Mouse (Mus musculus) cerebellum, adult 9-10 months (tissue): Measurements from ENCODE around the gene Rnf187.

Experiments
- DNase-seq: peaks from one replicate; pipeline ENCODE4 v3.0.0; 2022

Rnf187 gene

GRCm38 (mm10) chr11:58947306-58947705 is 8.6 kb upstream of the Rnf187 start:
- peak; percentile 62 for DNase-seq

GRCm38 (mm10) chr11:58944136-58944535 is 5.4 kb upstream of the Rnf187 start:
- no peak for DNase-seq

- DNase-seq, result no peak
Observed at GRCm38 (mm10) chr11:58939088-58939439, 348 bp upstream of the Rnf187 start.

- peak; percentile 61 for DNase-seq
Observed at GRCm38 (mm10) chr11:58937909-58938308, 807 bp downstream of the Rnf187 start.

GRCm38 (mm10) chr11:58931576-58931975 is 7.1 kb downstream of the Rnf187 start:
- DNase-seq, result no peak

- no peak for DNase-seq
Observed at GRCm38 (mm10) chr11:58930254-58930653, 8.5 kb downstream of the Rnf187 start.

GRCm38 (mm10) chr11:58929641-58930040 is 9.1 kb downstream of the Rnf187 start:
- DNase-seq, result no peak

DNA sequence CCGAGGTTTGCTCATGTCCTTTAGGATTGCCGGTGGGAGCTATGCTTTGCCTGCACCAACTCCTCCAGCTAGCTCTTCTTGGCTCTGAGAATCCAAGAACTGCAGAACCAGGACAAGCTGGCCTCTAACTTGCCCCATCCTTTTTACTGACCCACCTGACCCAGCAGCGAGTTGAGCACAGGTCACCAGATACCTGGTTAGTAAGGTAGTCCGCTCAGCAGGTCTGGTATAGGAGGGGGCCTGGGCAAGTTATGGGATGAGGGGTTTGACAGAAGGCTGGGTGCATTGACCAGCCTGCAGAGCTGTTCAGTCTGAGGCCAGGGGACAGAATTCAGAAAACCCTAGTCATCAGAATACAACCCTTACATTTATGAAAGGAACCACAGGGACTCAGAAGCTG is 9.7 kb downstream of the Rnf187 start:
- no peak for DNase-seq

DNA sequence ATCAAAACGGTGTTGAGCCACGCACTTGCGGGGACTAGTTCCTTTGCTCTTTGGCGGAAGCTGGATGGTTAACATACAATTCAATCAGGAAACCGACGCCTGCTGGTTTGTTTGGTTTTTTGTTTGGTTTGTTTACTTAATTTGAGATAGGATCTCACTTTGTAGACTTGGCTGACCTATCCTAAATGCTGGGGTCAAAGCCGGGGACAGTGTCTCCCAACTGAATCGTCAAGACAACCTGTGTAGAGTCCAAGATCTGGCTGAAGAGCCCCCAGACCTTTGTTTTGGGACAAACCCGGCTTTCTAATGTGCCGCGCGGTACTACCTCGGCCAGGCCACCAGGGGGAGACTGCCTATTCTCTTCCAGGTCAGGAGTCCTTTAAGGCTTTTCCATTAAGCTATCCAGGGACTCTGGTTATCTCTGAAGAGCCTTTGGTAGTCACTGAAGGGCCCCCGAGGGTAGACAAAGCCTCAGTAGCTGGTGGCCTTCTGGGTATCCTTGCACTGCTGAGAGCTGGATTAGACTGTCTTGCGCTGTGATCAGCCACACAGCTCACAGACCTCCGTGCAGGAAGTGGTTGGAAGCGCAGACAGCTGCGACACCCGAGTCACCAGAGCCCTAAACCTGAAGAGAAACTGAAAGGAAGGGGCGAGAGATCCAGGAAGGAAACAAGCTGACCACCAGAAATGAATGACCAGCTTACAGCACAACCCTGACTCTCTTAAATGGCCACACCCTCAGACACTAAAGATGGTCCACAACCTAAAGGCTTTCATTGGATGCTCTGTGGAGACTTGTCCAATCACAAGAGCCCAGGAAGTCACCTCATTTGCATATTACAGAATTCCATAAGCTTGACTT is 10.7 kb downstream of the Rnf187 start:
- DNase-seq, result peak; percentile 72

- no peak for DNase-seq
Observed at GRCm38 (mm10) chr11:58927053-58927452, 11.7 kb downstream of the Rnf187 start.

DNA sequence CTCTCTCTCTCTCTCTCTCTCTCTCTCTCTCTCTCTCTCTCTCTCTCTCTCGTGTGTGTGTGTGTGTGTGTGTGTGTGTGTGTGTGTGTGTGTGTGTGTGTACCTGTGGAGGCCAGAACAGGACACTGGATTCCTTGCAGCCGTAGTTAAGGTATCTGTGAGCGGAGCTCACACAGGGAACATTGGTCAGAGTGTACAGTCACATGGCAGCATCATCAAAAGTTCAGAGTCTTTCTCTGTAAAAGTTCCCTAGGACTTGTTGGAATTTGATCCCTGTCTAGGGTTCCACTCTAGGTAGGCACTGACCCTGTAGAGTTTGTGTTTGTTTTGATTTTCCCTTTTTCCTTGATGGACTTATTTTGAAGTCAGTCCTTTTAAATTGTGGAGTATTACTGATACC is 12.1 kb downstream of the Rnf187 start:
- no peak for DNase-seq

GRCm38 (mm10) chr11:58922420-58922819 is 16.3 kb downstream of the Rnf187 start:
- DNase-seq, result no peak

DNA sequence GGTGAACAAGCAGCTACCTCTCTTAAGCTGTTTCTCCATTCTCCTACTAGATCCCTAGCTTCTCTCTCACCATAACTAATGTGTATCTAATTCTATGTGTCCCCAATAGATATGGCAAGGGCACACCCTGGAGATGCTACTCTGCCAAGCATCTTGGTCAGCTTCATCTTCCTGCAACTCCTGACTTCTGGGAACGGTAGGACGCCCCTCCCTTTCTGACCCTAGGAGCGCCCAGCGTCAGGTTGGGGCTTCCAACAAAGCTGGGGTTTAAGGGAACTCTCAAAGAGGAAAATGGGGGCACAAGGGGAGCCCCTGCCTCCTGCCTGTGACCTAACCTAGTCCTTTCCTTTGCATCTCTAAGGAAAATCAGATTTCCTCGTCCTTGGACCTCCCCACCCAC is 20.0 kb downstream of the Rnf187 start:
- DNase-seq, result no peak

GRCm38 (mm10) chr11:58917745-58918366 is 20.9 kb downstream of the Rnf187 start, which contains the start of gene Btnl10:
TSS of gene Btnl10 (plus strand) at chr11:58917908.
- DNase-seq, result no peak

- DNase-seq, result no peak
Observed at GRCm38 (mm10) chr11:58916879-58917744, 21.6 kb downstream of the Rnf187 start.

DNA sequence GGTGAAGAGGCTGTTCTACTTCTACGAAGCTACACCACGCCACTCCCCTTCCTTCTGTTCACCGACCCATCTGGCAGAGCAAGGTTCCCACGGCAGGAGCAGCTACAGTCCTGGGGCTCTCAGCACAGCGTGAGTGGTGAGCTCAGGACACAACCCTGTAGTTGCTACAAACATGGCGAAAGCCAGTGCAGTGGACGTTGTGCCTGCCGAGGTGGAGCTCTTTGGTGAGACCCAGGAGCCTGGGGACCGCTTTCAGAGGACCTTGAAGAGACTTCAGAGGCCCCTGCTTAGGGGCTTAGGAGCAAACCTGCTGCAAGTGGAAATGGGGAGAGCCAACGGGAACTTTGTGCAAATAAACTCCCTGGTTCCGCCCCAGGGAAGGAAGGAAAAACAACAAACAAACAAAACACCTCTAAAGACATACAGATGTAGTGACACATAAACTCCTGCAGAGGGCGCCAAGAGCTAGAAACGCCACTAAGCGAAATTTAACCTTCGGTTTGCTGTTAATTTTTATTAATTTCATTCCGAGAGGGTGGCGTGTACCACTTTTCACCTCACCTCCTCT is 24.2 kb downstream of the Rnf187 start:
- DNase-seq, result no peak

- no peak for DNase-seq
Observed at GRCm38 (mm10) chr11:58913776-58914175, 24.9 kb downstream of the Rnf187 start.

DNA sequence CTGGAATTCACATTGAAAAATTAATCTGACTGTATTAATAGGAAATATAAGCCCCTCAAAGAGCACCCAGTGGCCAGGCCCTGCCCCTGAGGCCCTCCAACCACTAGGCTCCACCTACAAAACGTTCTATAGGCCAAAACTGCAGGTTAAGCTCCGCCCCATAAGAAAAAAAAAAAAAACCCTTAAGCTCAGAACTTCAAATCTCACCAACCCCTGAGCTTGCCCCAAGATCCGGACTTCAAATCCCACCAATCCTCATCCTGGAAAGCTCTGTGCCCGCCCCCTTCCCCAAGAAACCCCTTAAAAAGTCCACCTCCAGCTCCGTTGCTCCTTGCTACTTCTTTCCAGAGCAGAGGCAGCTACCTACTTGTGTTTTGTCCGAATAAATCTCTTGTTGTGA is 33.9 kb downstream of the Rnf187 start:
- DNase-seq, result peak; percentile 46

GRCm38 (mm10) chr11:58904410-58904718 is 34.4 kb downstream of the Rnf187 start:
- no peak for DNase-seq

DNA sequence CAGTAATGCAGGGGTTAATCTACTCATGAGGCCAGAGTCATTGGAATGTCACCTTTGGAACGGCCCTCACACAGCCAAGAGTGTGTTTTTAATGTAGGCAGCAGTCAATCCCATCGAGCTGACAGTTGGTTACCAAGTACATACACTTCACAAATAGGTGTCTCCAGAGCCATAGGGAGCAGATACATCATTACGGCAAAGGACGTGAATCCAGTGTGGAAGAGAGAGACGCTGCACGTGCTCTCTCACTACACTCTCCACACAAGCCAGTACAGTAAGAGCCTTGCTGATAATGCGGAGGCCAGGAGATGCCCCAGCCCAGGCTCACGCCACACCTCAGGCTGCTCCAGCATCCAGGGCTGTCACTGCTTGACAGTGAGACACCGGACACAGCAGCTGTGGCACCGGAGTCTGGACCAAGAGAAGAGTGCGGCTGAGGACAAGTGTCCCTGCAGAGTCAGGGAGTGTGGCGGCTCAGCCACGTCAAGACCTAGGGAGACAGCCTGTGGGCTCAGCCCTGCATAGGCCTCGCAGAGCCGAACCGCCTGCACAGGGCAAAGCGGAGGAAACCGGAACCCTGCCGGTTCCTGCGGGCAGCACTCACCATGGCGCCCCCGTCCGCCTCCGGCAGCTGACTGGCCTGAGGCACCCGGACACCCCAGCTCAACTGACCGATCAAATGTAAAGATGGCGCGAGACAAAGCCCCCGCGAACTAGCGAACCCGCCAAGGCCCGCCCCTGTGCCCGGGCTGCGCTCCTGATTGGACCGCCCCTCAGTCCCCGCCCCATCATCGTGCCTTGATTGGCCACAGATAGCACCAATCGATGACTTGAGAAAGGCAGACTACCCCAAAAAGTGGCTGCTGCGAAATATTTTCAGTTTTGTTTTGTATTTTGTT is 35.0 kb downstream of the Rnf187 start, which contains the start of gene Zfp39:
TSS of gene Zfp39 (minus strand) at position 715 of the 899 bp plus-strand sequence.
- DNase-seq, result peak; percentile 97

DNA sequence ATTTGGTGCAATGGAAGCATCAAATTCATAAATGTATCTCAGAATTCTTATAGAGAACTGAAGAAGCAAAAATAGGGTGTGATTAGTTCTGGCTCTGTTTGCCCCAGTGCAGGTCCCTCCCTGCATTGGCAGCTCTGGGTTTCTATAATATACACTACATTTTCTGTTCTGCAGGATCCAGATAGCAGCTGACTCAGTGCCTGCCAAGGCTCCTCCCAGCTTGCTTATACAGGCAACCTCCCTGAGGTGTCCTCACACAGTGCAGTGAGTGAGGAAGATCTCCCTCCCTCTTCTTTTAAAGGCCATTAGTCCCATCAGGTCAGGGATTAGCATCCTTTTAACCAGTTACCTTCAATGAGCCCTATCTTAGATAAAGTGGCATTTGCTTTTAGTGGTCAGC is 37.6 kb downstream of the Rnf187 start:
- no peak for DNase-seq

- no peak for DNase-seq
Observed at GRCm38 (mm10) chr11:58897485-58897884, 41.2 kb downstream of the Rnf187 start.
